Mouse (Mus musculus): ENCODE data around the gene Adh1. TPM values are rescaled to one million over a fixed set of nuclear protein-coding genes. Genes with fewer than 3 reads are reported as not detected.

Gene Adh1
- polyA plus RNA-seq, 2 experiments, result 3.8 to 8.4 TPM

- Histone ChIP-seq H3K27ac (no peak overlapping the region), H3K36me3 (replicated peaks; ENCODE audit: control insufficient read depth, insufficient read depth, low read depth) (no peaks in the 10 kb centered on the region), H3K4me2 (ENCODE audit: low read depth) (no peak overlapping the region), H3K4me3 (ENCODE audit: insufficient read depth in 1 of 2, low read depth in 2 of 2, low read length in 2 of 2) (no peak overlapping the region), H3K9ac (replicated peaks) (no peak overlapping the region), H3K9me3 (ENCODE audit: control insufficient read depth, low read length) (no peaks in the 10 kb centered on the region), H3K27me3 (ENCODE audit: control insufficient read depth, insufficient read depth, low read length) (no peaks in the 10 kb centered on the region), H3K4me1 (replicated peaks; ENCODE audit: control insufficient read depth in 2 of 2, insufficient read depth in 2 of 2, low read length in 1 of 2) (no peaks in the 10 kb centered on the region)
- WGBS (ENCODE audit: insufficient replicate concordance), result 65% methylated on average over 6 of the region's 6 CpGs
- ATAC-seq (ENCODE audit: insufficient read depth) (no peak), DNase-seq (ENCODE audit: low read depth in 3 of 3, low spot score in 3 of 3) (no peak)
- TF ChIP-seq EP300 (IDR thresholded peaks at IDR 0.05; ENCODE audit: low read depth), result no peak
- no peak for TF ChIP-seq CTCF (IDR thresholded peaks at IDR 0.05; ENCODE audit: low read depth)
These were observed 64.7 kb downstream of the Adh1 start for GRCm38 (mm10) chr3:138325466-138325865.

- H3K4me2 ChIP-seq (ENCODE audit: low read depth), result no peak overlapping the region
- DNase-seq (ENCODE audit: low read depth in 3 of 3, low spot score in 3 of 3), result no peak
- WGBS (ENCODE audit: insufficient replicate concordance), result 59% methylated on average over 8 of the region's 8 CpGs
- H3K4me3 ChIP-seq (ENCODE audit: insufficient read depth in 1 of 2, low read depth in 2 of 2, low read length in 2 of 2), result no peak overlapping the region
- H3K36me3 ChIP-seq (replicated peaks; ENCODE audit: control insufficient read depth, insufficient read depth, low read depth), result no peaks in the 10 kb centered on the region
- no peak for ATAC-seq (ENCODE audit: insufficient read depth)
- no peaks in the 10 kb centered on the region for H3K9me3 ChIP-seq (ENCODE audit: control insufficient read depth, low read length)
- no peak overlapping the region for H3K27ac ChIP-seq
- H3K9ac ChIP-seq (replicated peaks), result no peak overlapping the region
- no peak for TF ChIP-seq EP300 (IDR thresholded peaks at IDR 0.05; ENCODE audit: low read depth)
- no peak for TF ChIP-seq CTCF (IDR thresholded peaks at IDR 0.05; ENCODE audit: low read depth)
- H3K4me1 ChIP-seq (replicated peaks; ENCODE audit: control insufficient read depth in 2 of 2, insufficient read depth in 2 of 2, low read length in 1 of 2), result no peaks in the 10 kb centered on the region
- H3K27me3 ChIP-seq (ENCODE audit: control insufficient read depth, insufficient read depth, low read length), result no peaks in the 10 kb centered on the region
These were observed 73.1 kb downstream of the Adh1 start for GRCm38 (mm10) chr3:138333910-138334309.

GRCm38 (mm10) chr3:138334320-138334719 lies 73.5 kb downstream of the Adh1 start:
- H3K4me1 ChIP-seq (replicated peaks; ENCODE audit: control insufficient read depth in 2 of 2, insufficient read depth in 2 of 2, low read length in 1 of 2), result no peaks in the 10 kb centered on the region
- ATAC-seq (ENCODE audit: insufficient read depth) (no peak), DNase-seq (ENCODE audit: low read depth in 3 of 3, low spot score in 3 of 3) (no peak)
- no peaks in the 10 kb centered on the region for H3K27me3 ChIP-seq (ENCODE audit: control insufficient read depth, insufficient read depth, low read length)
- no peak overlapping the region for H3K4me2 ChIP-seq (ENCODE audit: low read depth)
- H3K9me3 ChIP-seq (ENCODE audit: control insufficient read depth, low read length), result no peaks in the 10 kb centered on the region
- WGBS (ENCODE audit: insufficient replicate concordance), result 47% methylated on average over 4 of the region's 4 CpGs
- H3K4me3 ChIP-seq (ENCODE audit: insufficient read depth in 1 of 2, low read depth in 2 of 2, low read length in 2 of 2), result no peak overlapping the region
- no peak overlapping the region for H3K9ac ChIP-seq (replicated peaks)
- no peak overlapping the region for H3K27ac ChIP-seq
- TF ChIP-seq EP300 (IDR thresholded peaks at IDR 0.05; ENCODE audit: low read depth) (no peak), CTCF (IDR thresholded peaks at IDR 0.05; ENCODE audit: low read depth) (no peak)
- H3K36me3 ChIP-seq (replicated peaks; ENCODE audit: control insufficient read depth, insufficient read depth, low read depth), result no peaks in the 10 kb centered on the region

- H3K4me2 ChIP-seq (ENCODE audit: low read depth), result no peak overlapping the region
- TF ChIP-seq CTCF (IDR thresholded peaks at IDR 0.05; ENCODE audit: low read depth), result no peak
- no peak for TF ChIP-seq EP300 (IDR thresholded peaks at IDR 0.05; ENCODE audit: low read depth)
- no peaks in the 10 kb centered on the region for H3K27me3 ChIP-seq (ENCODE audit: control insufficient read depth, insufficient read depth, low read length)
- no peak overlapping the region for H3K4me3 ChIP-seq (ENCODE audit: insufficient read depth in 1 of 2, low read depth in 2 of 2, low read length in 2 of 2)
- H3K36me3 ChIP-seq (replicated peaks; ENCODE audit: control insufficient read depth, insufficient read depth, low read depth), result no peaks in the 10 kb centered on the region
- H3K9me3 ChIP-seq (ENCODE audit: control insufficient read depth, low read length), result no peaks in the 10 kb centered on the region
- DNase-seq (ENCODE audit: low read depth in 3 of 3, low spot score in 3 of 3), result no peak
- WGBS (ENCODE audit: insufficient replicate concordance), result 46% methylated on average over 1 of the region's 1 CpGs
- H3K27ac ChIP-seq, result no peak overlapping the region
- ATAC-seq (ENCODE audit: insufficient read depth), result no peak
- H3K9ac ChIP-seq (replicated peaks), result no peak overlapping the region
- H3K4me1 ChIP-seq (replicated peaks; ENCODE audit: control insufficient read depth in 2 of 2, insufficient read depth in 2 of 2, low read length in 1 of 2), result no peaks in the 10 kb centered on the region
These were observed 74.8 kb downstream of the Adh1 start for GRCm38 (mm10) chr3:138335566-138335965.

- WGBS (ENCODE audit: insufficient replicate concordance), result 23% methylated on average over 3 of the region's 3 CpGs
These were observed 75.4 kb downstream of the Adh1 start for GRCm38 (mm10) chr3:138336104-138336754.

More at GRCm38 (mm10) chr3:138336104-138336754, 75.4 kb downstream of the Adh1 start:
- no peak for DNase-seq (ENCODE audit: low read depth in 3 of 3, low spot score in 3 of 3)
- TF ChIP-seq EP300 (IDR thresholded peaks at IDR 0.05; ENCODE audit: low read depth) (no peak), CTCF (IDR thresholded peaks at IDR 0.05; ENCODE audit: low read depth) (no peak)
- Histone ChIP-seq H3K27ac (no peak overlapping the region), H3K4me3 (ENCODE audit: insufficient read depth in 1 of 2, low read depth in 2 of 2, low read length in 2 of 2) (no peak overlapping the region), H3K9ac (replicated peaks) (no peak overlapping the region), H3K27me3 (ENCODE audit: control insufficient read depth, insufficient read depth, low read length) (no peaks in the 10 kb centered on the region), H3K4me1 (replicated peaks; ENCODE audit: control insufficient read depth in 2 of 2, insufficient read depth in 2 of 2, low read length in 1 of 2) (no peaks in the 10 kb centered on the region), H3K9me3 (ENCODE audit: control insufficient read depth, low read length) (no peaks in the 10 kb centered on the region), H3K36me3 (replicated peaks; ENCODE audit: control insufficient read depth, insufficient read depth, low read depth) (no peaks in the 10 kb centered on the region), H3K4me2 (ENCODE audit: low read depth) (no peak overlapping the region)
- peak; percentile 35; the same call in 1 of the 2 replicates for ATAC-seq (ENCODE audit: insufficient read depth)

Other genes starting within 250 kb of the Adh1 start
- 0.01 TPM in 2 replicates for gene 1110002E22Rik, start 195.9 kb upstream of the Adh1 start, polyA plus RNA-seq (2012; rRNA removed)
- gene 1110002E22Rik, start 195.9 kb upstream of the Adh1 start, polyA plus RNA-seq (2014; fragmentation: Nextera tagmentation; extraction: Ambion mirVana), result not detected in 2 replicates
- gene Gm5105, start 193.6 kb upstream of the Adh1 start, polyA plus RNA-seq (2012; rRNA removed), result 0.02 TPM in 1 of 2 replicates, not detected in the other
- gene Gm5105, start 193.6 kb upstream of the Adh1 start, polyA plus RNA-seq (2014; fragmentation: Nextera tagmentation; extraction: Ambion mirVana), result not detected in 2 replicates
- 2.0 and 3.3 TPM in 2 replicates for gene Trmt10a, start 117.5 kb upstream of the Adh1 start, polyA plus RNA-seq (2012; rRNA removed)
- gene Trmt10a, start 117.5 kb upstream of the Adh1 start, polyA plus RNA-seq (2014; fragmentation: Nextera tagmentation; extraction: Ambion mirVana), result 5.2 and 5.6 TPM in 2 replicates
- 11.2 and 16.0 TPM in 2 replicates for gene Mttp, start 116.0 kb upstream of the Adh1 start, polyA plus RNA-seq (2012; rRNA removed)
- 30.7 and 34.8 TPM in 2 replicates for gene Mttp, start 116.0 kb upstream of the Adh1 start, polyA plus RNA-seq (2014; fragmentation: Nextera tagmentation; extraction: Ambion mirVana)
- gene 4930579F01Rik, start 67.2 kb upstream of the Adh1 start, polyA plus RNA-seq (2012; rRNA removed), result not detected in 2 replicates
- gene 4930579F01Rik, start 67.2 kb upstream of the Adh1 start, polyA plus RNA-seq (2014; fragmentation: Nextera tagmentation; extraction: Ambion mirVana), result not detected in 2 replicates
- gene Adh7, start 43.2 kb upstream of the Adh1 start, polyA plus RNA-seq (2012; rRNA removed), result 0.04 and 0.07 TPM in 2 replicates
- gene Adh7, start 43.2 kb upstream of the Adh1 start, polyA plus RNA-seq (2014; fragmentation: Nextera tagmentation; extraction: Ambion mirVana), result 0.39 and 0.42 TPM in 2 replicates
- not detected in 2 replicates for gene Adh6a, start 52.3 kb downstream of the Adh1 start, polyA plus RNA-seq (2012; rRNA removed)
- gene Adh6a, start 52.3 kb downstream of the Adh1 start, polyA plus RNA-seq (2014; fragmentation: Nextera tagmentation; extraction: Ambion mirVana), result not detected in 2 replicates
- 0.12 and 0.13 TPM in 2 replicates for gene Adh6b, start 80.8 kb downstream of the Adh1 start, polyA plus RNA-seq (2012; rRNA removed)
- 0.53 and 0.76 TPM in 2 replicates for gene Adh6b, start 80.8 kb downstream of the Adh1 start, polyA plus RNA-seq (2014; fragmentation: Nextera tagmentation; extraction: Ambion mirVana)
- 0.04 TPM in 1 of 2 replicates, not detected in the other for gene Adh4, start 154.5 kb downstream of the Adh1 start, polyA plus RNA-seq (2012; rRNA removed)
- gene Adh4, start 154.5 kb downstream of the Adh1 start, polyA plus RNA-seq (2014; fragmentation: Nextera tagmentation; extraction: Ambion mirVana), result 0.13 TPM in 1 of 2 replicates, not detected in the other
- gene Adh5, start 182.1 kb downstream of the Adh1 start, polyA plus RNA-seq (2012; rRNA removed), result 27.6 and 38.9 TPM in 2 replicates
- 87.4 and 92.6 TPM in 2 replicates for gene Adh5, start 182.1 kb downstream of the Adh1 start, polyA plus RNA-seq (2014; fragmentation: Nextera tagmentation; extraction: Ambion mirVana)
- 15.8 and 22.2 TPM in 2 replicates for gene Metap1, start 228.5 kb downstream of the Adh1 start, polyA plus RNA-seq (2012; rRNA removed)
- gene Metap1, start 228.5 kb downstream of the Adh1 start, polyA plus RNA-seq (2014; fragmentation: Nextera tagmentation; extraction: Ambion mirVana), result 21.9 and 25.4 TPM in 2 replicates

All from liver, embryonic 14.5 days (tissue).